Mouse (Mus musculus) adrenal gland, adult 8-10 months (tissue): ENCODE measurements around the gene Gm15319. TPM values are rescaled to one million over a fixed set of nuclear protein-coding genes. Genes with fewer than 3 reads are reported as not detected.
"Not testable (repeated sequence)": the region's sequence is repeated elsewhere in the genome, so short reads cannot be mapped to it uniquely, and the experiment has no call there.

Source experiments
- DNase-seq: peaks from one replicate; pipeline ENCODE4 v3.0.0; 2022
- total RNA-seq, 4 experiments: library from RNA; stranded (reverse); gene quantifications; 2 replicates each; pipeline ENCODE4 v1.2.4; 2022

Gm15319 gene
- total RNA-seq, result 1 to 10 TPM in 2 of 4 experiments, under 1 TPM in 2; 0.52 to 1.8 (median 0.98) TPM

DNA sequence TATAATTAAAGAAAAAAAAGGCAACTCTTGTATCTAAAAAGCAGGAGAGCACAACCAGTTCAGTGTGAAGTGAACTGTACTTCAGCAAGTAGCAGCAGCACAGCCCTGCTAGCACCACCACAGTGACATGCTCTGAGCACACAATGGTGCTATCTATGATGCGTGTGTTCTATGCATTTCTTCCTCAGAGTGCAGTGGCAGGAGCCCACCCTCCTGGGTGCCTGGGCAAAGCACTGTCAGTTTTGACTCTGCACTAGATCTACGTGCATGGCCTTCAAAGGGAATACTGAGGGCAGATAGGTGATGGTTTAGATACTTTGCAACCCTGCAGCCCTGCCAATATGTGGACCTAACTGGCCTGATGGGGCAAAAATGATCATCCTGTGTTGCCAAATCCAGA lies at the start of gene Gm15319:
Gm15319 (minus strand) TSS at position 101 of the 400 bp plus-strand sequence.
- not testable (repeated sequence) for DNase-seq

GRCm38 (mm10) chr8:20410355-20410754 lies 47.3 kb upstream of the Gm15319 start:
- DNase-seq, result not testable (repeated sequence)

- DNase-seq, result not testable (repeated sequence)
These were observed 45.5 kb upstream of the Gm15319 start for GRCm38 (mm10) chr8:20408441-20409030.

DNA sequence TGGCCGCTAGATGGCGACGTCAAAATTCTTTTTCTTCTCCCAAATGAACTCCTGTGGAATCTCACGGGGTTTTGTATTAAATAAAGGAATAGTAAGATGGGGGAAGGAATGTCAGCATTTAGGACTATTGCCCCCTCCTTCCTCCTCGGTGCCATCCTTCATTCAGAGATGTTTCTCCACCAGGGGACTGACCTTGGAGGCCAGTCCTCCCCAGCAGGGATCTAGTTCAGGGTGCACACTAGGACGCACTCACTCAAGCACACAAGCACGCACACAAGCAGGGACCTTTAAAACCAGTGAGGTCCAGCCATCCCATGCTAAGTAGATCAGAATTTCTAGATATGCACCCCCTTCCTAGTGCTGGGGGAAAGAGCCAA lies 26.3 kb upstream of the Gm15319 start:
- DNase-seq, result not testable (repeated sequence)

- DNase-seq, result not testable (repeated sequence)
These were observed 25.8 kb upstream of the Gm15319 start for GRCm38 (mm10) chr8:20388706-20389362.

- DNase-seq, result not testable (repeated sequence)
These were observed 24.2 kb upstream of the Gm15319 start for GRCm38 (mm10) chr8:20387121-20387794.

- not testable (repeated sequence) for DNase-seq
These were observed 22.0 kb upstream of the Gm15319 start for GRCm38 (mm10) chr8:20384990-20385389.

GRCm38 (mm10) chr8:20384131-20384530 lies 21.1 kb upstream of the Gm15319 start:
- DNase-seq, result not testable (repeated sequence)

- DNase-seq, result not testable (repeated sequence)
These were observed 19.1 kb upstream of the Gm15319 start for GRCm38 (mm10) chr8:20382146-20382545.

DNA sequence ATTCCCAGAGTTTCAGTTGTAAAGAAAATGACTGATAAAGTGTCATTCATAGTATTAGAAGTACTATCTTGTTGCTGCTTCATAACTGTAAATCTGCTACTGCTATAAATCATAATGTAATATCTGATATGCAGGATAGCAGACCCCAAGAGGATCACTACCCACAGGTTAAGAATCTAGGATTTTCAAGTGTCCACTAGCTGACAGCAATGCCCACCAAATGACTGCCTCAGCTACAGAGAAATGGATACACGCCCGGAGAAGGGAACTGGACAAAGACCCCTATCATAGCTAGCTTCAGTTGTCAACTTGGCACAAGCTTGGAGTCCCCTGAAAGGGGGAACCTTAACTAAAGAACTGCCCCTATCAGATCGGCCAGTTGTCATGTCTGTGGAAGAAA lies 18.6 kb upstream of the Gm15319 start:
- DNase-seq, result not testable (repeated sequence)

GRCm38 (mm10) chr8:20381239-20381620 lies 18.2 kb upstream of the Gm15319 start:
- not testable (repeated sequence) for DNase-seq

- not testable (repeated sequence) for DNase-seq
These were observed 17.7 kb upstream of the Gm15319 start for GRCm38 (mm10) chr8:20380590-20381238.

- not testable (repeated sequence) for DNase-seq
These were observed 16.8 kb upstream of the Gm15319 start for GRCm38 (mm10) chr8:20379650-20380436.

DNA sequence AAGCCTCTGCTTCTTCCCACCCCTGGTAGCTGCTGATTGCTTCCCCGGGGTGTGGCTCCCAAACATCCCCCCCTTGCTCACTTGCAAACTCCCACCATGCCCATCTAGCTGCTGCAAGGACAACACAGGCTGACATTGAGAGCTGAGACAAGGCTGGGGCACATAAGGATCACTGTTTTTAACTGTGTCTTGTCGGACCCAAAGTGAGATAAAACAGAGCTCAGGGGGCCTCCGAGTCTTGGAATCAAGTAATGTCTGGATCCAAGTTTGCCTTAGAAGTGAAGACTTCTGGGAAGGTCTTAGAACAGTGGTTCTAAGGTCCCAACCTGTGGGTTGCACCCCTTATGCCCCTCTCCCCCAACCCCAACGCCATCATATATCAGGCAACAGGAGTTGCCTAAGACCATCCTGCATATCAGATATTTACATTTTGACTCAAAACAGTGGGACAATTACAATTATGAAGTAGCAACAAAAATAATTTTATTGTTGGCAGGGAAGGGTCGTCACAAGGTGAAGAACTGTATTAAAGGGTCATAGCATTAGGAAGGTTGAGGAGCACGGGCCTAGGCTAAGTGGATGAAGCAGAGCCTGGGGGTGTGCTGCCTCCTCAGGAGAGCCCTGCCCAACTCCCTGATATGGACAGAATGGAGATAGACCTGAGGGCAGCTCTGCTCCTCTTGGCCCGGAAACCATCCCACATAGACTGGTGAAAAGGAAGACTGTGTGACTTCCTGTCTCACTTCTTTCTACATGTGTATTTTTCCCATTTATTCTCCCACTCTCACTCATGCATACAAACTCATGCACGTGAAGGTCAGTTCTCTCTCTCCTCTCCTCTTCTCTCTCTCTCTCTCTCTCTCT lies 16.0 kb upstream of the Gm15319 start:
- DNase-seq, result not testable (repeated sequence)

- DNase-seq, result not testable (repeated sequence)
These were observed 15.3 kb upstream of the Gm15319 start for GRCm38 (mm10) chr8:20378353-20378752.

DNA sequence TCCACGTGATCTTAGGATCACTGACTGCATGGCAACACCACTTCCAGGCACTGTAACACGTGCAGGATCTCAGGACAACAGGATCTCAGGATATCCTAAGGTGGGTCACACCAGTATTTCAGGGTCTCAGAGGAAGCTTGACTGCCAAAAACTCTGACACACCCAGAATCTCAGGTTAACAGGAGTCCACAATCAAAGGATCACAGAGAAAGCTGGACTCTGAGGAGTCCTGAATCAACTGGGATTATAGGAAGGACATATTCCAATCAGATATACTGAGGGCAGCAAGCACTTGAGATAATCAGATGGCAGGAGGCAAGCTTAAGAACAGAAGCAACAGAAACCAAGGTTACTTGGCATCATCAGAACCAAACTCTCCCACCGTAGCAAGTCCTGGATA lies 12.7 kb upstream of the Gm15319 start:
- DNase-seq, result not testable (repeated sequence)

DNA sequence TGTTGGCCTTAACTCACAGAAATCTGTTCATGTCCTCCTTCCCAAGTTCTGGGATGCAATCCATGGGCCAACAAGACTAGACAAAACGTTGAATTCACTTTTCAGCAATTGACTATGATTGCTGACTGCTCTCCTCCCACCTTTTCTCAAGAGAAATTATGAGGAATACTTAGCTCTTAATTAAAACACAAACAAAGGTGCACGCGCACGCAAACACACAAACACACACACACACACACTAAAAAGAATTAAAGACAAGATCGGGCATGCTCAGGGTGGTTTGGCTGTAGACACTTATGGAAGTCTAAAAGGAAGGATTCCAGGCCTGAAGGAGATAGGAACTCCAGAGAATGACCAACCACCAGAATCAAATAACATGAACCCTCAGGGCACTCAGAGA lies 6.6 kb downstream of the Gm15319 start:
- DNase-seq, result not testable (repeated sequence)

DNA sequence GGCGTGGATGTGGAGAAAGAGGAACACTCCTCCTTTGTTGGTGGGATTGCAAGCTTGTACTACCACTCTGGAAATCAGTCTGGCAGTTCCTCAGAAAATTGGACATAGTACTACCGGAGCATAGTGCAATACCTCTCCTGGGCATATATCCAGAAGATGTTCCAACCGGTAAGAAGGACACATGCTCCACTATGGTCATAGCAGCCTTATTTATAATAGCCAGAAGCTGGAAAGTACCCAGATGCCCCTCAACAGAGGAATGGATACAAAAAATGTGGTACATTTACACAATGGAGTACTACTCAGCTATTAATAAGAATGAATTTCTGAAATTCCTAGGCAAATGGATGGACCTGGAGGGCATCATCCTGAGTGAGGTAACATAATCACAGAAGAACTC lies 9.4 kb downstream of the Gm15319 start:
- DNase-seq, result peak; percentile 2

- DNase-seq, result not testable (repeated sequence)
These were observed 60.3 kb downstream of the Gm15319 start for GRCm38 (mm10) chr8:20302759-20303158.

GRCm38 (mm10) chr8:20300042-20300441 lies 63.0 kb downstream of the Gm15319 start:
- DNase-seq, result not testable (repeated sequence)

DNA sequence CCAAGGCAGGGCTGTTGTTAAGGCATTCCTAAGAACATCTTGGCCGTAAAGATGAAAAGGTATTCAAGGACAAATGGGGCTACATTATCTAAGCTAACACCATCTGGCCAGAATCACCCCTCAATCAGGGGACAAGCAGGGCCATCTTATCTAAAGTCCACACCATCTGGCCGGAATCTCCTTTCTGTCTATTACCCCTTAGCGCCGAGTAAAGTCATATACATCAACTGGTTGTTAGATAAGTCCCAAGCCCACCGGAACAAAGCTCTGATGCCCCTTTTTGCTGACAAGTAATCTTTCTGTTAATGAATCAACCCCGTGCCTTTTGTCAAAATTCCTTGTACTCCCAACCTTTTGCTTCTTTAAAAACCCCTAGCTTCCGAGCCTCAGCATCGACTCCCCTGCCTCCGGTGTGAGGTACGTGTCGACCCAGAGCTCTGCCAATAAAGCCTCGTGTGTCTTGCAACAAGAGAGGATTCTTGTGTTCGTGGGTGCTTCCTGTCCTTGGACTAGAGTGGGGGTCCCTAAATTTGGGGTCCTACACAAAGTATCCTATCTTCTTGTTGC lies 65.0 kb downstream of the Gm15319 start:
- DNase-seq, result peak; percentile 53
